Mouse (Mus musculus) C2C12 (cell line): ENCODE data around the gene Tm6sf1.

Source experiments
- CTCF ChIP-seq: IDR thresholded peaks from one replicate; pipeline ENCODE4 v1.5.1; 2011; ENCODE audit not compliant: control insufficient read depth, insufficient read depth, insufficient read length
- MYOG ChIP-seq: IDR thresholded peaks from one replicate; pipeline ENCODE4 v1.6.1; 2011; ENCODE audit not compliant: control insufficient read depth, insufficient read length; ENCODE audit errors: extremely low read depth

DNA sequence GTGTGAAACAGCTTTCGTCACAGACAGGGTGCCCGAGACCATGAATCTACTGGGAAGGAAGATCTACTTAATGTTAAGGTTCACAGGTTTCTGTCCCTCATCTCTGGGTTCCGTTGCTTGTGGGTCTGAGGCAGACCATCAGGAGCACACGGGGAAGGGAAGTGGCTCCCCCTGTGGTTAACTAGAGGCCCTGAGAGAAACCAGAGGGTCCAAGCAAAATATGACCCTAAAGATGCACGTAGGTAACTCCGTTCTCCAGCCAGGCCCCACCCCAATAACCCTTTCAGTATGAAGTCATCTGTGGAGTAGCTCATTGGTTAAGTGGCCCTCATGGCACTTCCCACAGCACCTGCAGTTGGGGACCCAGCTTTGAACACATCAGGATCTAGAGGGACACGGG lies 9.2 kb upstream of the Tm6sf1 start:
- TF ChIP-seq MYOG, result no peak
- TF ChIP-seq CTCF, result no peak
